Mouse (Mus musculus): ENCODE measurements around the gene Alox12. TPM values are rescaled to one million over a fixed set of nuclear protein-coding genes. Genes with fewer than 3 reads are reported as not detected.

The Alox12 gene
- polyA plus RNA-seq, 1 experiment from 2014 or later, result 3.9 TPM

- peak; percentile 39 for DNase-seq (ENCODE audit: low spot score)
- no peaks in the 10 kb centered on the region for H3K9me3 ChIP-seq
- no peak overlapping the region for H3K27ac ChIP-seq (replicated peaks)
- peaks cover 47% of the 10 kb centered on the region for H3K4me1 ChIP-seq
- H3K36me3 ChIP-seq (replicated peaks), result no peaks in the 10 kb centered on the region
- H3K4me3 ChIP-seq, result peak overlapping the region; percentile 47
- 3% methylated on average over 18 of the region's 18 CpGs for WGBS
- H3K27me3 ChIP-seq (replicated peaks; ENCODE audit: low read depth, poor library complexity, severe bottlenecking), result peaks cover 97% of the 10 kb centered on the region
Measured at GRCm38 (mm10) chr11:70226602-70226890, 28.6 kb downstream of the Alox12 start.

- peak overlapping the region; percentile 47 for H3K4me3 ChIP-seq
Measured at GRCm38 (mm10) chr11:70225798-70226601, 29.2 kb downstream of the Alox12 start.

GRCm38 (mm10) chr11:70223724-70224123, 31.4 kb downstream of the Alox12 start:
- H3K36me3 ChIP-seq (replicated peaks), result no peaks in the 10 kb centered on the region
- no peak overlapping the region for H3K4me3 ChIP-seq
- no peak for DNase-seq (ENCODE audit: low spot score)
- 0 out of 2 replicates have a peak overlapping the region, but pooled peaks have one; percentile 35 for H3K27ac ChIP-seq (replicated peaks)
- H3K27me3 ChIP-seq (replicated peaks; ENCODE audit: low read depth, poor library complexity, severe bottlenecking), result peaks cover 88% of the 10 kb centered on the region
- H3K4me1 ChIP-seq, result peaks cover 57% of the 10 kb centered on the region
- H3K9me3 ChIP-seq, result no peaks in the 10 kb centered on the region
- WGBS, result 87% methylated on average over 9 of the region's 9 CpGs

More at GRCm38 (mm10) chr11:70225798-70226601, 29.2 kb downstream of the Alox12 start:
- Histone ChIP-seq H3K27me3 (replicated peaks; ENCODE audit: low read depth, poor library complexity, severe bottlenecking) (peaks cover 93% of the 10 kb centered on the region), H3K36me3 (replicated peaks) (no peaks in the 10 kb centered on the region), H3K27ac (replicated peaks) (no peak overlapping the region), H3K9me3 (no peaks in the 10 kb centered on the region), H3K4me1 (peaks cover 53% of the 10 kb centered on the region)
- 14% methylated on average over 27 of the region's 27 CpGs for WGBS
- DNase-seq (ENCODE audit: low spot score), result no peak

- 12% methylated on average over 14 of the region's 14 CpGs for WGBS
Measured at GRCm38 (mm10) chr11:70221603-70222500, 33.3 kb downstream of the Alox12 start.

GRCm38 (mm10) chr11:70220731-70221602, 34.2 kb downstream of the Alox12 start, which contains the start of gene Slc16a13:
TSS of gene Slc16a13 (minus strand) at chr11:70221064.
- H3K4me1 ChIP-seq, result peaks cover 43% of the 10 kb centered on the region
- peaks cover 13% of the 10 kb centered on the region for H3K36me3 ChIP-seq (replicated peaks)
- under 1% methylated on average over 28 of the region's 28 CpGs for WGBS
- DNase-seq (ENCODE audit: low spot score), result peak; percentile 97
- peaks cover 87% of the 10 kb centered on the region for H3K27me3 ChIP-seq (replicated peaks; ENCODE audit: low read depth, poor library complexity, severe bottlenecking)
- H3K4me3 ChIP-seq, result peak within 1 kb of the TSS; percentile 68
- no peaks in the 10 kb centered on the region for H3K9me3 ChIP-seq
- peak within 1 kb of the TSS; percentile 88 for H3K27ac ChIP-seq (replicated peaks)

More at GRCm38 (mm10) chr11:70221603-70222500, 33.3 kb downstream of the Alox12 start:
- Histone ChIP-seq H3K4me3 (peak overlapping the region; percentile 68), H3K36me3 (replicated peaks) (peaks cover 13% of the 10 kb centered on the region), H3K9me3 (no peaks in the 10 kb centered on the region), H3K4me1 (peaks cover 51% of the 10 kb centered on the region), H3K27me3 (replicated peaks; ENCODE audit: low read depth, poor library complexity, severe bottlenecking) (peaks cover 87% of the 10 kb centered on the region), H3K27ac (replicated peaks) (peak overlapping the region; percentile 88)
- no peak for DNase-seq (ENCODE audit: low spot score)

- peak overlapping the region; percentile 68 for H3K4me3 ChIP-seq
- no peak for DNase-seq (ENCODE audit: low spot score)
- 2% methylated on average over 24 of the region's 24 CpGs for WGBS
- H3K27ac ChIP-seq (replicated peaks), result peak overlapping the region; percentile 88
- peaks cover 13% of the 10 kb centered on the region for H3K36me3 ChIP-seq (replicated peaks)
- H3K4me1 ChIP-seq, result peaks cover 44% of the 10 kb centered on the region
- H3K27me3 ChIP-seq (replicated peaks; ENCODE audit: low read depth, poor library complexity, severe bottlenecking), result peaks cover 87% of the 10 kb centered on the region
- no peaks in the 10 kb centered on the region for H3K9me3 ChIP-seq
Measured at GRCm38 (mm10) chr11:70220323-70220722, 34.8 kb downstream of the Alox12 start.

- 57% methylated on average over 7 of the region's 7 CpGs for WGBS
- Histone ChIP-seq H3K27me3 (replicated peaks; ENCODE audit: low read depth, poor library complexity, severe bottlenecking) (peaks cover 87% of the 10 kb centered on the region), H3K4me1 (peaks cover 48% of the 10 kb centered on the region), H3K4me3 (peak overlapping the region; percentile 68), H3K36me3 (replicated peaks) (peaks cover 13% of the 10 kb centered on the region), H3K27ac (replicated peaks) (peak overlapping the region; percentile 88), H3K9me3 (no peaks in the 10 kb centered on the region)
- DNase-seq (ENCODE audit: low spot score), result no peak
Measured at GRCm38 (mm10) chr11:70219873-70220272, 35.3 kb downstream of the Alox12 start.

- DNase-seq (ENCODE audit: low spot score), result no peak
- peaks cover 87% of the 10 kb centered on the region for H3K27me3 ChIP-seq (replicated peaks; ENCODE audit: low read depth, poor library complexity, severe bottlenecking)
- H3K9me3 ChIP-seq, result no peaks in the 10 kb centered on the region
- H3K36me3 ChIP-seq (replicated peaks), result peaks cover 13% of the 10 kb centered on the region
- H3K4me1 ChIP-seq, result peaks cover 58% of the 10 kb centered on the region
- H3K27ac ChIP-seq (replicated peaks), result no peak overlapping the region
- WGBS, result 92% methylated on average over 15 of the region's 15 CpGs
- peak overlapping the region; percentile 16; the same call in 1 of the 2 replicates for H3K4me3 ChIP-seq
Measured at GRCm38 (mm10) chr11:70218741-70219470, 36.2 kb downstream of the Alox12 start.

GRCm38 (mm10) chr11:70218039-70218438, 37.1 kb downstream of the Alox12 start:
- 89% methylated on average over 4 of the region's 4 CpGs for WGBS
- H3K27me3 ChIP-seq (replicated peaks; ENCODE audit: low read depth, poor library complexity, severe bottlenecking), result peaks cover 89% of the 10 kb centered on the region
- H3K36me3 ChIP-seq (replicated peaks), result peaks cover 13% of the 10 kb centered on the region
- DNase-seq (ENCODE audit: low spot score), result no peak
- H3K27ac ChIP-seq (replicated peaks), result no peak overlapping the region
- no peaks in the 10 kb centered on the region for H3K9me3 ChIP-seq
- H3K4me3 ChIP-seq, result no peak overlapping the region
- peaks cover 61% of the 10 kb centered on the region for H3K4me1 ChIP-seq

- no peak overlapping the region for H3K27ac ChIP-seq (replicated peaks)
- 54% methylated on average over 3 of the region's 3 CpGs for WGBS
- no peak overlapping the region; the same call in 1 of the 2 replicates for H3K4me3 ChIP-seq
- no peak for DNase-seq (ENCODE audit: low spot score)
- H3K36me3 ChIP-seq (replicated peaks), result peaks cover 13% of the 10 kb centered on the region
- peaks cover 47% of the 10 kb centered on the region for H3K4me1 ChIP-seq
- H3K9me3 ChIP-seq, result no peaks in the 10 kb centered on the region
- H3K27me3 ChIP-seq (replicated peaks; ENCODE audit: low read depth, poor library complexity, severe bottlenecking), result peaks cover 87% of the 10 kb centered on the region
Measured at GRCm38 (mm10) chr11:70216103-70216502, 39.0 kb downstream of the Alox12 start.

- Histone ChIP-seq H3K4me3 (peak overlapping the region; percentile 54), H3K36me3 (replicated peaks) (peaks cover 13% of the 10 kb centered on the region), H3K4me1 (peaks cover 40% of the 10 kb centered on the region), H3K9me3 (no peaks in the 10 kb centered on the region), H3K27ac (replicated peaks) (no peak overlapping the region; the same call in 1 of the 2 replicates), H3K27me3 (replicated peaks; ENCODE audit: low read depth, poor library complexity, severe bottlenecking) (peaks cover 86% of the 10 kb centered on the region)
- no peak for DNase-seq (ENCODE audit: low spot score)
- 12% methylated on average over 22 of the region's 22 CpGs for WGBS
Measured at GRCm38 (mm10) chr11:70215301-70215700, 39.9 kb downstream of the Alox12 start.
